Mouse (Mus musculus): ENCODE results near the gene Ica1. TPM values are rescaled to one million over a fixed set of nuclear protein-coding genes. Genes with fewer than 3 reads are reported as not detected.

Ica1 gene
- polyA plus RNA-seq (2014; fragmentation: Illumina TruSeq; extraction: RNeasy Lipid Tissue Mini Kit (QIAGEN cat#74804); ENCODE audit: low read depth, low replicate concordance): 321 TPM

DNA sequence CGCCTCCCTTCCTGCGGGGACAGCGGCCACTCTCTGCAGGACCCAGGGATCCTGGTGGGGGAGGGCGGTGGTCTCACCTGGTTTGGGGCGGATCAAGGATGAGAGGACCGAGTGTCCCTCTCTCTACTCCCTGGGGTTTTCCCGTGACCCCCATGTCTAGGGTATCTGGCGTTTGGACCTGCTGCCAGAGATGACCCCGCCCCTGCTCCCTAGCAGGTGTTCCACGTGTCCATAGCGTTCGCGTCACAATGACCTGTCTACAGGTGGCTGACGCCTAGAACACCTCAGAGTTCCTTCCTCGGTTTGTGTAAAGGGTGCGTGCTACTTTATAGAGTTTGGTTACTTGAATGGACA is at the start of gene Ica1:
Gene Ica1, minus strand, starts transcription at position 193 of the 354 bp plus-strand sequence.

Other genes with a start within 250 kb of the Ica1 start
- gene Nxph1, start 169.9 kb upstream of the Ica1 start, polyA plus RNA-seq (2014; fragmentation: Illumina TruSeq; extraction: RNeasy Lipid Tissue Mini Kit (QIAGEN cat#74804); ENCODE audit: low read depth, low replicate concordance): 4.6 TPM